Mouse (Mus musculus): Measurements from ENCODE around the gene Gm17606.

GRCm38 (mm10) chr14:54597084-54597483 lies 43.7 kb upstream of the Gm17606 start:
- TF ChIP-seq SIN3A (IDR thresholded peaks at IDR 0.05; ENCODE audit: low read length) (no peak), CTCF (conservative IDR thresholded peaks at IDR 0.05 in 1 of 2, IDR thresholded peaks at IDR 0.05 in 1 of 2; ENCODE audit: low read depth in 2 of 2, low read length in 2 of 2) (peak; percentile 61 to 70), POLR2A (IDR thresholded peaks at IDR 0.05; ENCODE audit: low read depth, low read length) (no peak), MAZ (IDR thresholded peaks at IDR 0.05; ENCODE audit: low read depth, low read length) (no peak), KAT2A (IDR thresholded peaks at IDR 0.05; ENCODE audit: insufficient replicate concordance, low read length) (no peak), USF1 (IDR thresholded peaks at IDR 0.05; ENCODE audit: low read depth, low read length) (no peak), E2F4 (IDR thresholded peaks at IDR 0.05; ENCODE audit: insufficient replicate concordance, low read depth, low read length) (no peak), ZNF384 (IDR thresholded peaks at IDR 0.05; ENCODE audit: low read depth, low read length) (no peak), ZC3H11A (IDR thresholded peaks at IDR 0.05; ENCODE audit: low read depth, low read length) (no peak), ETS1 (conservative IDR thresholded peaks at IDR 0.05; ENCODE audit: low read depth, low read length) (no peak), NELFE (IDR thresholded peaks at IDR 0.05; ENCODE audit: low read depth, low read length) (no peak)

Data from CH12.LX (cell line).